Mouse (Mus musculus) CH12.LX (cell line): ENCODE measurements at regions not wholly inside any gene's neighbourhood (a gene's known extent, or its start where the extent isn't known, plus 50 kb on each side); places are given as distances from the start of the nearest gene placed in this dataset.

ENCODE experiments used
- DNase-seq: peaks from one replicate; pipeline ENCODE4 v3.0.0-alpha.2; 2013; ENCODE audit errors: extremely low read depth
- H3K27ac ChIP-seq: 2 replicates; pipeline ENCODE4 v1.5.1; 2012; ENCODE audit warnings: low read depth, mild to moderate bottlenecking, control low read depth, moderate library complexity; ENCODE audit not compliant: insufficient read depth
- H3K27me3 ChIP-seq: replicated peaks from 2 replicates; pipeline ENCODE3; 2012; ENCODE audit warnings: inconsistent platforms
- H3K36me3 ChIP-seq, 2 experiments: replicated peaks in 1 of 2; 2 replicates each; pipeline versions ENCODE3 to v1.6.1; 2012; ENCODE audit warnings: inconsistent platforms in 1 of 2, low read length in 1 of 2, mild to moderate bottlenecking in 1 of 2, mixed read lengths in 1 of 2, moderate library complexity in 1 of 2; ENCODE audit not compliant: control insufficient read depth in 1 of 2, insufficient read depth in 1 of 2
- H3K4me1 ChIP-seq, 2 experiments: 2 replicates each; pipeline ENCODE4 v1.6.1; 2012; ENCODE audit warnings: inconsistent platforms in 1 of 2, moderate library complexity in 1 of 2; ENCODE audit not compliant: insufficient read depth in 2 of 2, control insufficient read depth in 1 of 2
- H3K4me2 ChIP-seq: 2 replicates; pipeline ENCODE4 v1.6.1; 2012; ENCODE audit warnings: low read depth, mild to moderate bottlenecking, control low read depth; ENCODE audit not compliant: poor library complexity, insufficient read depth, severe bottlenecking
- H3K4me3 ChIP-seq, 3 experiments: fragments of 150-350 bp in 1 of 3; sonication (generic) in 1 of 3; replicated peaks in 1 of 3; 2 replicates each; pipeline versions ENCODE3 to v1.5.1; 2011 to 2012; ENCODE audit warnings: low read depth in 2 of 3, low read length in 2 of 3, mild to moderate bottlenecking in 2 of 3, moderate library complexity in 2 of 3, control low read depth in 1 of 3, improper control_type of control experiment in 1 of 3, inconsistent platforms in 1 of 3, mixed read lengths in 1 of 3; ENCODE audit not compliant: poor library complexity in 1 of 3
- H3K79me2 ChIP-seq: replicated peaks from 2 replicates; pipeline ENCODE4 v1.6.1; 2012; ENCODE audit warnings: mild to moderate bottlenecking, moderate library complexity; ENCODE audit not compliant: control insufficient read depth, poor library complexity, insufficient read depth, severe bottlenecking; ENCODE audit errors: extremely low read depth
- H3K9ac ChIP-seq: 2 replicates; pipeline ENCODE4 v1.6.1; 2012; ENCODE audit warnings: low read depth, mild to moderate bottlenecking, control low read depth, moderate library complexity; ENCODE audit not compliant: insufficient read depth
- H3K9me3 ChIP-seq: replicated peaks from 2 replicates; pipeline ENCODE3; 2012; ENCODE audit warnings: low read length, inconsistent platforms, mixed read lengths
- BHLHE40 ChIP-seq: IDR thresholded peaks from 2 replicates; pipeline ENCODE4 v1.6.1; 2011; ENCODE audit warnings: mild to moderate bottlenecking, low read depth, low read length, improper control_type of control experiment
- CHD1 ChIP-seq: IDR thresholded peaks from 2 replicates; pipeline ENCODE4 v1.6.1; 2012; ENCODE audit warnings: low read depth, low read length, improper control_type of control experiment, inconsistent platforms
- CHD2 ChIP-seq: IDR thresholded peaks from 2 replicates; pipeline ENCODE4 v1.6.1; 2011; ENCODE audit warnings: low read length, improper control_type of control experiment
- E2F4 ChIP-seq: IDR thresholded peaks from 2 replicates; pipeline ENCODE4 v1.6.1; 2011; ENCODE audit warnings: low read depth, low read length, improper control_type of control experiment; ENCODE audit not compliant: insufficient replicate concordance
- ELF1 ChIP-seq: IDR thresholded peaks from 2 replicates; pipeline ENCODE4 v1.6.1; 2014; ENCODE audit warnings: low read depth, mild to moderate bottlenecking, inconsistent platforms, low read length, improper control_type of control experiment
- EP300 ChIP-seq: IDR thresholded peaks from 2 replicates; pipeline ENCODE4 v1.6.1; 2011; ENCODE audit warnings: low read length, improper control_type of control experiment
- ETS1 ChIP-seq: conservative IDR thresholded peaks from 2 replicates; pipeline ENCODE4 v1.6.1; 2012; ENCODE audit warnings: low read depth, mild to moderate bottlenecking, inconsistent platforms, low read length, improper control_type of control experiment, moderate library complexity
- GABPA ChIP-seq: IDR thresholded peaks from 2 replicates; pipeline ENCODE4 v1.6.1; 2012; ENCODE audit warnings: low read depth, low read length, improper control_type of control experiment, inconsistent platforms; ENCODE audit not compliant: insufficient replicate concordance
- HCFC1 ChIP-seq: IDR thresholded peaks from 2 replicates; pipeline ENCODE4 v1.6.1; 2012; ENCODE audit warnings: low read depth, mild to moderate bottlenecking, inconsistent platforms, low read length, improper control_type of control experiment
- JUND ChIP-seq: conservative IDR thresholded peaks from 2 replicates; pipeline ENCODE4 v1.6.1; 2011; ENCODE audit warnings: low read depth, low read length, improper control_type of control experiment
- KAT2A ChIP-seq: IDR thresholded peaks from 2 replicates; pipeline ENCODE4 v1.6.1; 2012; ENCODE audit warnings: low read length, improper control_type of control experiment, inconsistent platforms; ENCODE audit not compliant: insufficient replicate concordance
- MAFK ChIP-seq: IDR thresholded peaks from 2 replicates; pipeline ENCODE4 v1.6.1; 2011; ENCODE audit warnings: low read length, improper control_type of control experiment; ENCODE audit not compliant: insufficient replicate concordance
- MAZ ChIP-seq: IDR thresholded peaks from 2 replicates; pipeline ENCODE4 v1.6.1; 2012; ENCODE audit warnings: low read depth, mild to moderate bottlenecking, inconsistent platforms, low read length, improper control_type of control experiment, moderate library complexity
- MEF2A ChIP-seq: IDR thresholded peaks from 2 replicates; pipeline ENCODE4 v1.6.1; 2014; ENCODE audit warnings: low read depth, mild to moderate bottlenecking, inconsistent platforms, low read length, improper control_type of control experiment, borderline replicate concordance
- MXI1 ChIP-seq: IDR thresholded peaks from 2 replicates; pipeline ENCODE4 v1.6.1; 2011; ENCODE audit warnings: mild to moderate bottlenecking, low read depth, low read length, improper control_type of control experiment
- MYC ChIP-seq: IDR thresholded peaks from 2 replicates; pipeline ENCODE4 v1.6.1; 2011; ENCODE audit warnings: low read depth, mild to moderate bottlenecking, improper control_type of control experiment, low read length
- NELFE ChIP-seq: IDR thresholded peaks from 2 replicates; pipeline ENCODE4 v1.6.1; 2011; ENCODE audit warnings: low read depth, low read length, improper control_type of control experiment
- NRF1 ChIP-seq: IDR thresholded peaks from 2 replicates; pipeline ENCODE4 v1.6.1; 2014; ENCODE audit warnings: low read depth, mild to moderate bottlenecking, inconsistent platforms, low read length, improper control_type of control experiment, moderate library complexity
- PAX5 ChIP-seq: IDR thresholded peaks from 2 replicates; pipeline ENCODE4 v1.6.1; 2012; ENCODE audit warnings: low read length, inconsistent platforms, mixed read lengths
- POLR2A ChIP-seq: IDR thresholded peaks from 2 replicates; pipeline ENCODE4 v1.6.1; 2011; ENCODE audit warnings: low read depth, mild to moderate bottlenecking, improper control_type of control experiment, low read length
- RAD21 ChIP-seq: IDR thresholded peaks from 2 replicates; pipeline ENCODE4 v1.6.1; 2011; ENCODE audit warnings: low read depth, mild to moderate bottlenecking, low read length, improper control_type of control experiment, moderate library complexity
- RCOR1 ChIP-seq: conservative IDR thresholded peaks from 2 replicates; pipeline ENCODE4 v1.6.1; 2012; ENCODE audit warnings: low read depth, mild to moderate bottlenecking, inconsistent platforms, low read length, improper control_type of control experiment
- SIN3A ChIP-seq: IDR thresholded peaks from 2 replicates; pipeline ENCODE4 v1.6.1; 2012; ENCODE audit warnings: low read length, improper control_type of control experiment, inconsistent platforms
- USF1 ChIP-seq: IDR thresholded peaks from 2 replicates; pipeline ENCODE4 v1.6.1; 2014; ENCODE audit warnings: low read depth, mild to moderate bottlenecking, inconsistent platforms, low read length, improper control_type of control experiment
- USF2 ChIP-seq: conservative IDR thresholded peaks from 2 replicates; pipeline ENCODE4 v1.6.1; 2011; ENCODE audit warnings: low read depth, low read length, improper control_type of control experiment
- ZC3H11A ChIP-seq: IDR thresholded peaks from 2 replicates; pipeline ENCODE4 v1.6.1; 2012; ENCODE audit warnings: low read depth, mild to moderate bottlenecking, inconsistent platforms, low read length, improper control_type of control experiment
- ZMIZ1 ChIP-seq: IDR thresholded peaks from 2 replicates; pipeline ENCODE4 v1.6.1; 2012; ENCODE audit warnings: low read depth, mild to moderate bottlenecking, inconsistent platforms, low read length, improper control_type of control experiment
- ZNF384 ChIP-seq: IDR thresholded peaks from 2 replicates; pipeline ENCODE4 v1.6.1; 2012; ENCODE audit warnings: low read depth, low read length, improper control_type of control experiment, inconsistent platforms
- dilution Hi-C: fragments of 300-500 bp; cut with MboI; formaldehyde crosslinking; loops from 2 replicates; pipeline ENCODE4 v1.14.3; 2020; ENCODE audit warnings: low sequenced_read_pairs; ENCODE audit not compliant: extremely low pct_unique_long_range_greater_than_20kb, extremely low pct_ligation_motif_present
- in situ Hi-C: fragments of 300-500 bp; cut with MboI; formaldehyde crosslinking; loops from 3 replicates; pipeline ENCODE4 v1.14.3; 2019; ENCODE audit warnings: low sequenced_read_pairs, low pct_ligation_motif_present, low pct_unique_long_range_greater_than_20kb, mixed read lengths

- no peak overlapping the region for H3K4me3 ChIP-seq
- no peak overlapping the region for H3K9ac ChIP-seq
- H3K79me2 ChIP-seq, result no peaks in the 10 kb centered on the region
- H3K4me1 ChIP-seq, result no peaks in the 10 kb centered on the region
- H3K27me3 ChIP-seq, result no peaks in the 10 kb centered on the region
- H3K4me2 ChIP-seq, result no peak overlapping the region; the same call in 1 of the 2 replicates
- no peaks in the 10 kb centered on the region for H3K36me3 ChIP-seq
- TF ChIP-seq E2F4, result no peak
- TF ChIP-seq ZC3H11A, result no peak
- TF ChIP-seq, all 38 proteins: peak for 0
- in situ Hi-C loops, result no loop called here
- no peak for DNase-seq
- Histone ChIP-seq H3K27ac (no peak overlapping the region), H3K9me3 (no peaks in the 10 kb centered on the region)
- dilution Hi-C loops, result no loop called here
Measured at GRCm38 (mm10) chr5:4484780-4485179, 273.1 kb downstream of the Fzd1 start.

- Histone ChIP-seq H3K4me1 (no peaks in the 10 kb centered on the region), H3K36me3 (no peaks in the 10 kb centered on the region), H3K9ac (no peak overlapping the region), H3K4me2 (no peak overlapping the region), H3K9me3 (no peaks in the 10 kb centered on the region), H3K27me3 (no peaks in the 10 kb centered on the region), H3K27ac (no peak overlapping the region), H3K79me2 (no peaks in the 10 kb centered on the region), H3K4me3 (no peak overlapping the region)
- in situ Hi-C loops, result no loop called here
- TF ChIP-seq POLR2A (no peak), BHLHE40 (no peak), NRF1 (no peak), CHD1 (no peak), E2F4 (no peak), GABPA (no peak), ETS1 (no peak), HCFC1 (no peak), EP300 (no peak), USF2 (no peak), RCOR1 (no peak), MAZ (no peak), RAD21 (no peak)
- DNase-seq, result no peak
- dilution Hi-C loops, result no loop called here
Measured at GRCm38 (mm10) chr5:4484151-4484550, 273.7 kb downstream of the Fzd1 start.

- no peak for DNase-seq
- no peaks in the 10 kb centered on the region for H3K9me3 ChIP-seq
- H3K4me3 ChIP-seq, result no peak overlapping the region
- no peaks in the 10 kb centered on the region for H3K4me1 ChIP-seq
- dilution Hi-C loops, result no loop called here
- H3K27ac ChIP-seq, result no peak overlapping the region
- TF ChIP-seq USF2 (no peak), CHD2 (no peak), SIN3A (no peak), MEF2A (no peak), POLR2A (no peak), MYC (no peak), E2F4 (no peak), JUND (no peak), ELF1 (no peak), PAX5 (no peak), ZNF384 (no peak), MAFK (no peak), ZMIZ1 (no peak), EP300 (no peak), MXI1 (no peak), NELFE (no peak), RAD21 (no peak), HCFC1 (no peak), USF1 (no peak), KAT2A (no peak)
- TF ChIP-seq, all 38 proteins: peak for 0
- Histone ChIP-seq H3K36me3 (no peaks in the 10 kb centered on the region), H3K4me2 (no peak overlapping the region), H3K79me2 (no peaks in the 10 kb centered on the region), H3K27me3 (no peaks in the 10 kb centered on the region), H3K9ac (no peak overlapping the region)
- in situ Hi-C loops, result no loop called here
Measured at GRCm38 (mm10) chr5:4474255-4474654, 282.1 kb downstream of the Mterf1b start.
